Mouse (Mus musculus) liver, embryonic 16.5 days (tissue): ENCODE data around the gene Pacs2. TPM values are rescaled to one million over a fixed set of nuclear protein-coding genes. Genes with fewer than 3 reads are reported as not detected.

Experiments
- ATAC-seq: fragments of 200-750 bp; cut with Nextera tagmentation; 2 replicates; pipeline ENCODE4 v1.8.0; 2017; ENCODE audit warnings: low read depth, mild to moderate bottlenecking, moderate number of reproducible peaks, moderate library complexity
- H3K27ac ChIP-seq: fragments of 300-500 bp; sonication (generic); 2 replicates; pipeline ENCODE4 v1.5.1; 2014; ENCODE audit warnings: mild to moderate bottlenecking, low read length
- H3K27me3 ChIP-seq: fragments of 300-500 bp; sonication (generic); 2 replicates; pipeline ENCODE4 v1.6.1; 2014; ENCODE audit warnings: low read depth, low read length, mixed read lengths; ENCODE audit not compliant: control insufficient read depth, insufficient read depth
- H3K36me3 ChIP-seq: fragments of 300-500 bp; sonication (generic); 2 replicates; pipeline ENCODE4 v1.6.1; 2014; ENCODE audit warnings: mild to moderate bottlenecking; ENCODE audit not compliant: control insufficient read depth, insufficient read depth
- H3K4me1 ChIP-seq: fragments of 300-500 bp; sonication (generic); 2 replicates; pipeline ENCODE4 v1.6.1; 2014; ENCODE audit warnings: low read depth, low read length, mixed read lengths; ENCODE audit not compliant: control insufficient read depth
- H3K4me2 ChIP-seq: fragments of 300-500 bp; sonication (generic); 2 replicates; pipeline ENCODE4 v1.6.1; 2014; ENCODE audit warnings: low read depth, low read length, mixed read lengths
- H3K4me3 ChIP-seq: fragments of 300-500 bp; sonication (generic); 2 replicates; pipeline ENCODE4 v1.5.1; 2014; ENCODE audit warnings: low read depth, mild to moderate bottlenecking, low read length
- H3K9ac ChIP-seq: fragments of 300-500 bp; sonication (generic); 2 replicates; pipeline ENCODE4 v1.6.1; 2014; ENCODE audit warnings: low read depth, low read length
- H3K9me3 ChIP-seq: fragments of 300-500 bp; sonication (generic); replicated peaks from 2 replicates; pipeline ENCODE4 v1.6.1; 2016; ENCODE audit warnings: low read length; ENCODE audit not compliant: control insufficient read depth
- WGBS: fragments of 180-500 bp; shearing (Covaris S2); extraction: QIAGEN DNeasy Blood & Tissue Kit; methylation state at CpG from one replicate; pipeline ENCODE4 v1.1.7; 2014; ENCODE audit not compliant: insufficient replicate concordance; 5-methylcytosine and 5-hydroxymethylcytosine counted together
- polyA plus RNA-seq: library from polyadenylated mRNA; unstranded; fragments of >200 nt; fragmentation: Nextera tagmentation; extraction: Ambion mirVana; gene quantifications from 2 replicates; pipeline ENCODE4 v1.2.1, GENCODE M21; 2015

Gene Pacs2
- polyA plus RNA-seq, 1 experiment from 2014 or later, result 5.8 TPM

DNA sequence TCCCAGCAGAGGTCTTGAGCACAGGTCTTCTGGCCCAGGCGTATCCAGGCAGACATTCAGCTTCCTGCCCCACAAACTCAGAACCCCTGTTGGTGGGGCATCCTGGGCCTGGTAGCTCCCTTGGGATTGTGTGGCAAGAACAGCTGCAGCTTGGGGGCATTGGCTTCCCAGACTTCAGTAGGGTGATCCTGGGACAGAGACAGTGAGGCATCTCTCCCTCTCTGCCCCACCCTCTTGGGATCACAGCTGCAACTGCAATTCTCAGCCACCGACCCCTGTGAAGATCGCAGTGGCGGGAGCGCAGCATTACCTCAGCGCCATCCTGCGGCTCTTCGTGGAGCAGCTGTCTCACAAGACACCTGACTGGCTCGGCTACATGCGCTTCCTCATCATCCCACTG is 47.9 kb downstream of the Pacs2 start:
- H3K36me3 ChIP-seq, result peaks cover 18% of the 10 kb centered on the region
- 89% methylated on average over 10 of the region's 10 CpGs for WGBS
- H3K9me3 ChIP-seq, result no peaks in the 10 kb centered on the region
- no peak overlapping the region for H3K4me2 ChIP-seq
- ATAC-seq, result no peak
- H3K27me3 ChIP-seq, result no peaks in the 10 kb centered on the region
- H3K27ac ChIP-seq, result no peak overlapping the region
- H3K4me1 ChIP-seq, result peaks cover 15% of the 10 kb centered on the region
- H3K4me3 ChIP-seq, result no peak overlapping the region
- no peak overlapping the region for H3K9ac ChIP-seq

DNA sequence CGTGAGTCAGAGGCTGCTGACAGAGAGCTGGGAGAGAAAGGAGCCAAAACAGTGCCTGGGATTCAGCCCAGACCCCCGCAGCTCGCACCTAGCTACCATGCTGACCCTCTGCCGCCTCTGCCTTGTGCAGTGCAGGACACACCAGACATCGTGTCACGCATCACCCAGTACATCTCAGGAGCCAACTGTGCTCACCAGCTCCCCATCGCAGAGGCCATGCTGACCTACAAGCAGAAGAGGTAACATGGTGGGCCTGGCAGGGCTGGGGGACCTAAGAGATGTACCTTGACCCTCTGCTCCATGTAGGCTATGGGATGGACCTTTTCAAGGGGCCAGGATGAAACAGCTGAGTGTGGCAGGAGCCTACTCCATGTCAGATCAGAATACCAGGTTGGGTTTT is 49.4 kb downstream of the Pacs2 start:
- no peak for ATAC-seq
- H3K27ac ChIP-seq, result no peak overlapping the region
- no peak overlapping the region for H3K4me2 ChIP-seq
- H3K4me1 ChIP-seq, result peaks cover 15% of the 10 kb centered on the region
- H3K9ac ChIP-seq, result no peak overlapping the region
- H3K4me3 ChIP-seq, result no peak overlapping the region
- no peaks in the 10 kb centered on the region for H3K9me3 ChIP-seq
- H3K36me3 ChIP-seq, result peaks cover 10% of the 10 kb centered on the region; the same call in 1 of the 2 replicates
- H3K27me3 ChIP-seq, result no peaks in the 10 kb centered on the region
- 83% methylated on average over 7 of the region's 7 CpGs for WGBS

DNA sequence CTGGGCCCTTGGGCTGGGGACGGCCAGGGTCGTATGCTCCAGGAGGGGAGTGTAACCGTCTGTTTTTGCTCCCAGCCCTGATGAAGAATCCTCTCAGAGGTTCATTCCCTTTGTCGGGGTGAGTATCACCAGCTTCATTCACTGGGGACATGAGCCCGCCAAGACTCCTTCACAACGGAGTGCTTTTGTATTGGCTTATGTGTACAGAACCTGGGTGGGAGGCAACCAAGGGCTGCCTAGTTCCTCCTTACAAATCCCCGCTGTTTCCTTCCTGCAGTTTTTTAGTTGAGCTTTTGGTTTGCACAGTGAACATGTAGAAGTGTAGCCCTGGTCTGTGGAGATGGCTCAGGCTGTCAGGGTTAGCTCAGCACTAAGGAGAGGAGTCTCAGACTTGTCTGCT is 53.7 kb downstream of the Pacs2 start:
- 73% methylated on average over 7 of the region's 7 CpGs for WGBS
- Histone ChIP-seq H3K27ac (no peak overlapping the region), H3K9ac (no peak overlapping the region), H3K4me2 (no peak overlapping the region), H3K4me1 (peaks cover under 1% of the 10 kb centered on the region), H3K9me3 (no peaks in the 10 kb centered on the region), H3K27me3 (no peaks in the 10 kb centered on the region), H3K36me3 (peaks cover 7% of the 10 kb centered on the region), H3K4me3 (no peak overlapping the region)
- no peak for ATAC-seq

DNA sequence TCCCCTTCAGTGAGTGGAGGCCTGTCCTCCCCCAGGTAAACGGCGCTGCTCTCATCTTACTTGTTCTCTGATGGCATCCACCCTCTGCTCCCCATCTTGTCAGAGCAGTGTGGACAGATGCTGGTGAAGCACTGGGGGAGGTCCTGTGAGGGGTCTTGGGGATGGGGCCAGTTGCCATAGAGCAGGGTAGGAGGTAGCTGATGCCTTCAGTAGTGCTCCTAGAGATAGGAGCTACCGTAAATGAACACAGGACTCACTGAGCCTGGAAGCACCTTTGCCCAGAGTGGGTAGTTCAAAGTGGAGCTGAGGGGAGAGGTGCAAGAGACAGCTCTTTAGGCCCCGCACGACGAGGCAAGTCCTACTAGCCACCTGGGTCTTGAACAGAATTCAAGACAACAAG is 55.1 kb downstream of the Pacs2 start:
- WGBS, result 90% methylated on average over 6 of the region's 6 CpGs
- H3K4me3 ChIP-seq, result no peak overlapping the region
- peaks cover 7% of the 10 kb centered on the region for H3K36me3 ChIP-seq
- no peaks in the 10 kb centered on the region for H3K27me3 ChIP-seq
- no peak overlapping the region for H3K4me2 ChIP-seq
- H3K27ac ChIP-seq, result no peak overlapping the region
- no peak overlapping the region for H3K9ac ChIP-seq
- no peak for ATAC-seq
- no peaks in the 10 kb centered on the region for H3K9me3 ChIP-seq
- H3K4me1 ChIP-seq, result peaks cover 14% of the 10 kb centered on the region

DNA sequence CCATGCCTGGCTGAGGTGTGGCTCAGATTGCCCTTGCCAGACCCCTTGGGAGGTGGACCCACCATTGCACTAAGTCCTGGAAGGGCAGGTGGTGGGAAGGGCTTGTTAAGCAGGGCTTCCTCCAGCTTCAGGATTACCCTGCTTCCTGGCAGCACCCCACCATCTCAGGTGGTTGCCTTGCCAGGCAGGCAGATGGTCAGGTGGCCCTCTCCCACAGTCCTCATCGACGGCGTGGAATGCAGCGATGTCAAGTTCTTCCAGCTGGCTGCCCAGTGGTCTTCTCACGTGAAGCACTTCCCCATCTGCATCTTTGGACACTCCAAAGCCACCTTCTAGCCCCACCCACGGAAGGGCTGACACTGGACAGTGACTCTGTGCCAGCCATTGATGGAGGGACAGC is 57.0 kb downstream of the Pacs2 start:
- Histone ChIP-seq H3K4me2 (no peak overlapping the region), H3K9me3 (no peaks in the 10 kb centered on the region), H3K4me3 (no peak overlapping the region), H3K27me3 (no peaks in the 10 kb centered on the region), H3K36me3 (peaks cover 7% of the 10 kb centered on the region), H3K9ac (no peak overlapping the region), H3K4me1 (peaks cover 26% of the 10 kb centered on the region), H3K27ac (no peak overlapping the region)
- WGBS, result 80% methylated on average over 6 of the region's 6 CpGs
- ATAC-seq, result no peak

DNA sequence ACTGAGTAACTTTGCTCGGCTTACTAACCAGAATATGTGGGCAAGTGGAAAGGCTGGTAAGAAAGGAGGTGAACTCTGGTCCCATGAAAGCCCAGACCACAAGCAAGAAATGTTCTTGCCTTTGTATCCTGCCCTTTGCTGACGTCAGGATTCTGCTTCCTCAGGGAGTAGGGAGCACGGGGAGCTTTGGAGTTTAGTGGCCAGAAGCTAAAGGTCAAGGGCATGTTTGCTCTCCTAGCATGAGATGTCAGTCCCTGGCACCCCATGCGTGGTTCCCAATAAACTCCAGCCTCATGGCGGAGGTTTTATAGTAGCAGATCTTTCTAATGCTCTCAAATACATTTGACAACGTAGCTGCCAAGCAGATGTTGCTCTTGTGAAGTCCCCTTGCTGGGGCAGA is 57.5 kb downstream of the Pacs2 start:
- H3K4me2 ChIP-seq, result no peak overlapping the region
- H3K27ac ChIP-seq, result no peak overlapping the region
- ATAC-seq, result no peak
- H3K36me3 ChIP-seq, result peaks cover 7% of the 10 kb centered on the region
- H3K4me1 ChIP-seq, result peaks cover 26% of the 10 kb centered on the region
- no peak overlapping the region for H3K4me3 ChIP-seq
- no peaks in the 10 kb centered on the region for H3K27me3 ChIP-seq
- no peaks in the 10 kb centered on the region for H3K9me3 ChIP-seq
- H3K9ac ChIP-seq, result no peak overlapping the region
- WGBS, result 68% methylated on average over 6 of the region's 6 CpGs

DNA sequence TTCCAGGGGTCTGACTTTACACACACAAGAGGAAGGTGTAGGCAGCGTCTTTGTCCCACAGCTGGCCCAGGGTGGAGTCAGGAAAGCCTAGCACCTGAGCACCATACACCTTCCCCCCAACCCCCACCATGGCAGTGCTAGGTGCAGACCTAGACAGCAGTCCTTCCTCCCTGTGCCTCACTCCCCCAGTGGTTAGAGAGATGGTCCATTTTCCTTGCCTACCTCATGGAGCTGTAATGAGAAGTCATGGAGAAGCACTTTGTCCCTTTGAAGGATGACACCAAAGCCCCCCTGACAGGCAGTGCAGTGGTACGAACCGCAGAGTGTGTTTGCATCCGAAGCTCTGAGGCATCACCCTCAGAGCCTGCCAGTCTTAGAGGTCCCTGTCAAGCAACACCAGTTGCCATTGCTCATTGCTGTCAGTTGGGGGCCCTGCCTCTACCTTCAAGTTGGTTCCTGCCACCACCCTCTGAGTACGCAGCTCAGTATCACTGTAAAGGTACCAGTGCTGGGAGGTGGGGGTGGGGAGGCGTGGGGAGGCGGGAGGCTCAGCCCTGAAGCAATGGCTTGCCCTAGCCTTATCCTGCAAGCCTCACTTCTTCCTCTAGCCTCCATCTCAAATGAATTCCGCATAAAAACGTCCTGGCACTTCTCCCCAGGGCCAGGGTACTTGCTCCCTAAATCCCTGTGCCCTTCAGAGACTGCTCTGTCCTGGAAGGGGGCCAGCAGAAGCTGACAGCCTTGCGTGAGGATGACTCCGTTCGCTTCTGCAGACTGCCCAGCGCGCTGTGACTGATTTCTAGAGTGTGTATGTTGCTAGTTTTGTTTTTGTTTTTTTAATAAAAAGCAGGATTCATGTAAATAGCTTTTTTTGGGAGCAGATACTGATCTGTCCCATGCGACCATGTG is 59.4 kb downstream of the Pacs2 start:
- H3K27ac ChIP-seq, result peak overlapping the region; percentile 24; the same call in 1 of the 2 replicates
- 14% methylated on average over 15 of the region's 15 CpGs for WGBS
- H3K4me3 ChIP-seq, result peak overlapping the region; percentile 59
- peaks cover 7% of the 10 kb centered on the region for H3K36me3 ChIP-seq
- H3K9me3 ChIP-seq, result no peaks in the 10 kb centered on the region
- peaks cover 26% of the 10 kb centered on the region for H3K4me1 ChIP-seq
- no peaks in the 10 kb centered on the region for H3K27me3 ChIP-seq
- peak overlapping the region; percentile 87 for H3K4me2 ChIP-seq
- H3K9ac ChIP-seq, result peak overlapping the region; percentile 63
- peak; percentile 14; the same call in 1 of the 2 replicates for ATAC-seq

DNA sequence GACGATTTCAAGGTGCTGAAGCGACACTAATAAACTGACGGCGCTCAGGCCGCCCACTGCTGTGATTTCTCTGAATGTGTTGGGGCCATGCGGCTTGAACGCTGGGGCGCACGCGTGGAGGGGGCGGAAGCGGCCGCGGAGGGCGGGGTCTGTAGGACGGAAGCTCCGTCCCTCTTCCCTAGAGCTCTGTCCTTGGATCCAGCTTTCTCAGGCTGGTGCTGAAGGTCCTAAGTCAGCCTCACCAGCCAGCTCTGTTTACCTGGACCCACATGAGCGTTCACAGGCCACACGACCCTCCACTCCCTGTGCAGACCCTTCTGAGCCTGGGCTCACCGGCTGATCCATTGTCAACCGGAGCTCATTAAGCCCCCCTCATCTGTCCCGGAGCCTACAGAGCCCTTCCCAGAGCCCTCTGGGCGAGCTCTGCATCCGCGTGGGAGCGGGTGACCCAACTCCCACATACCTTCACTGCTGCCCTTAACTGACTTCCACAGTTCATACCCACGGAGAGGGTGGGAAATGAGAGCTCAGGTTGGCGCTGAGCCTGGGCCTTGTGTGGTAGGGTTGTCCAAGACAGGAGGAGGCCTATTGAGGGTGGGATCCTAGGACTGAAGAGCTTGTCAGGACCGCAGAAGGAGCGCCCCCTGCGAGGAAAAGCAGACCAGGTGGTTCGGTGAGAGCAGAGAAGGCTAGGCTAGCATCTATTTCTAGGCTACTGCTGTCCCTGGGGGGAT is 60.2 kb downstream of the Pacs2 start, which contains the start of gene Tex22:
Tex22 (plus strand) TSS at position 174 of the 734 bp plus-strand sequence.
- H3K27ac ChIP-seq, result peak within 1 kb of the TSS; percentile 62
- H3K9ac ChIP-seq, result peak within 1 kb of the TSS; percentile 63
- H3K4me3 ChIP-seq, result peak within 1 kb of the TSS; percentile 59
- peak within 1 kb of the TSS; percentile 87 for H3K4me2 ChIP-seq
- peaks cover 7% of the 10 kb centered on the region for H3K36me3 ChIP-seq
- peak; percentile 83 for ATAC-seq
- H3K9me3 ChIP-seq, result no peaks in the 10 kb centered on the region
- WGBS, result 3% methylated on average over 32 of the region's 32 CpGs
- no peaks in the 10 kb centered on the region; the same call in 1 of the 2 replicates for H3K27me3 ChIP-seq
- peaks cover 26% of the 10 kb centered on the region for H3K4me1 ChIP-seq
